Mouse (Mus musculus) intestine, embryonic 15.5 days (tissue): Measurements from ENCODE around the gene Rnd3. TPM values are rescaled to one million over a fixed set of nuclear protein-coding genes. Genes with fewer than 3 reads are reported as not detected.
A peak's percentile ranks its signal among the peaks of the same experiment; 100 is the strongest.

ENCODE experiments used
- ATAC-seq: fragments of 200-750 bp; cut with Nextera tagmentation; 2 replicates; pipeline ENCODE4 v1.8.0; 2017; ENCODE audit warnings: moderate TSS enrichment, moderate library complexity
- H3K27ac ChIP-seq: fragments of 300-500 bp; sonication (generic); 2 replicates; pipeline ENCODE4 v1.5.1; 2015; ENCODE audit warnings: mild to moderate bottlenecking, inconsistent platforms
- H3K27me3 ChIP-seq: fragments of 300-500 bp; sonication (generic); replicated peaks from 2 replicates; pipeline ENCODE4 v1.6.1; 2015; ENCODE audit warnings: inconsistent platforms
- H3K36me3 ChIP-seq: fragments of 300-500 bp; sonication (generic); 2 replicates; pipeline ENCODE4 v1.6.1; 2015; ENCODE audit warnings: inconsistent platforms
- H3K4me1 ChIP-seq: fragments of 300-500 bp; sonication (generic); replicated peaks from 2 replicates; pipeline ENCODE4 v1.6.1; 2015; ENCODE audit warnings: inconsistent platforms
- H3K4me2 ChIP-seq: fragments of 300-500 bp; sonication (generic); replicated peaks from 2 replicates; pipeline ENCODE4 v1.6.1; 2015; ENCODE audit warnings: mild to moderate bottlenecking, inconsistent platforms
- H3K4me3 ChIP-seq: fragments of 300-500 bp; sonication (generic); replicated peaks from 2 replicates; pipeline ENCODE4 v1.5.1; 2015; ENCODE audit warnings: inconsistent platforms
- H3K9ac ChIP-seq: fragments of 300-500 bp; sonication (generic); 2 replicates; pipeline ENCODE4 v1.6.1; 2015; ENCODE audit warnings: inconsistent platforms
- H3K9me3 ChIP-seq: fragments of 300-500 bp; sonication (generic); 2 replicates; pipeline ENCODE4 v1.6.1; 2016; ENCODE audit warnings: inconsistent platforms
- WGBS: fragments of 180-500 bp; shearing (Covaris S2); methylation state at CpG from one replicate; pipeline ENCODE4 v1.1.7; 2015; 5-methylcytosine and 5-hydroxymethylcytosine counted together
- polyA plus RNA-seq: library from polyadenylated mRNA; unstranded; fragments of >200 nt; fragmentation: Nextera tagmentation; extraction: Ambion mirVana; gene quantifications from 2 replicates; pipeline ENCODE4 v1.2.1, GENCODE M21; 2015

The Rnd3 gene
- polyA plus RNA-seq, 1 experiment from 2014 or later: 69.4 TPM

DNA sequence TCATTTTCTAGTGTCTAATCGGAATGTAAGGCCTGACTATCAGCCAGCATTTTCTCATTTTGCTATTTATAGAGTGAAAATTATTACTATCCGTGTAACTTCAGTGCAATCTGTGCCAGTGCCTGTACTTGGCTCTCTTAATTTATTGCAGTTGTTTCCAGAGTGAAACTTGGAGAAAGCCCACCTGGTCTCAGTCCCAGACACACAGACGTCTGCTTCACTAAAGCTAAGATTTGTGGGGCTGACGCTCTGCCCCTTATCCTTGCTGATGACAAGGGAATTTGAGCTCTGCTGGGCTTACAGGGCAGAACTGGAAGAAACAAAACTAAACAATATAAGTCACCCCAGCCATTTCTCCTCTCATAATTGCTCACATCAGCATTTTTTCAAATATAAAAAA, 47.7 kb downstream of the Rnd3 start:
- Histone ChIP-seq H3K9ac (no peak overlapping the region), H3K9me3 (no peaks in the 10 kb centered on the region), H3K4me3 (no peak overlapping the region), H3K27me3 (no peaks in the 10 kb centered on the region), H3K36me3 (no peaks in the 10 kb centered on the region), H3K4me1 (no peaks in the 10 kb centered on the region), H3K27ac (no peak overlapping the region), H3K4me2 (no peak overlapping the region)
- 43% methylated on average over 4 of the region's 4 CpGs for WGBS
- peak; percentile 51; the same call in 1 of the 2 replicates for ATAC-seq

GRCm38 (mm10) chr2:51099987-51100386, 48.9 kb downstream of the Rnd3 start:
- no peaks in the 10 kb centered on the region for H3K9me3 ChIP-seq
- WGBS: 64% methylated on average over 9 of the region's 9 CpGs
- ATAC-seq: no peak
- H3K4me3 ChIP-seq: no peak overlapping the region
- no peaks in the 10 kb centered on the region for H3K27me3 ChIP-seq
- no peak overlapping the region for H3K27ac ChIP-seq
- no peaks in the 10 kb centered on the region for H3K4me1 ChIP-seq
- no peaks in the 10 kb centered on the region for H3K36me3 ChIP-seq
- H3K9ac ChIP-seq: no peak overlapping the region
- no peak overlapping the region for H3K4me2 ChIP-seq

GRCm38 (mm10) chr2:51099240-51099639, 49.7 kb downstream of the Rnd3 start:
- Histone ChIP-seq H3K4me1 (no peaks in the 10 kb centered on the region), H3K4me3 (no peak overlapping the region), H3K9ac (no peak overlapping the region), H3K36me3 (no peaks in the 10 kb centered on the region), H3K27ac (no peak overlapping the region), H3K27me3 (no peaks in the 10 kb centered on the region), H3K4me2 (no peak overlapping the region), H3K9me3 (no peaks in the 10 kb centered on the region)
- WGBS: 78% methylated on average over 1 of the region's 1 CpGs
- ATAC-seq: no peak

- no peaks in the 10 kb centered on the region for H3K9me3 ChIP-seq
- 78% methylated on average over 7 of the region's 7 CpGs for WGBS
- 0 out of 2 replicates have a peak, but pooled peaks cover 2% of the 10 kb centered on the region for H3K4me1 ChIP-seq
- H3K4me2 ChIP-seq: no peak overlapping the region
- no peak for ATAC-seq
- H3K9ac ChIP-seq: no peak overlapping the region
- no peaks in the 10 kb centered on the region for H3K36me3 ChIP-seq
- no peak overlapping the region for H3K4me3 ChIP-seq
- no peaks in the 10 kb centered on the region for H3K27me3 ChIP-seq
- no peak overlapping the region for H3K27ac ChIP-seq
These were observed 58.2 kb downstream of the Rnd3 start for GRCm38 (mm10) chr2:51090688-51091087.

- Histone ChIP-seq H3K36me3 (no peaks in the 10 kb centered on the region), H3K9ac (no peak overlapping the region), H3K4me3 (no peak overlapping the region), H3K27ac (no peak overlapping the region), H3K27me3 (no peaks in the 10 kb centered on the region), H3K4me2 (no peak overlapping the region), H3K4me1 (0 out of 2 replicates have a peak, but pooled peaks cover 2% of the 10 kb centered on the region), H3K9me3 (no peaks in the 10 kb centered on the region)
- 40% methylated on average over 8 of the region's 8 CpGs for WGBS
- no peak for ATAC-seq
These were observed 58.9 kb downstream of the Rnd3 start for GRCm38 (mm10) chr2:51090049-51090448.

DNA sequence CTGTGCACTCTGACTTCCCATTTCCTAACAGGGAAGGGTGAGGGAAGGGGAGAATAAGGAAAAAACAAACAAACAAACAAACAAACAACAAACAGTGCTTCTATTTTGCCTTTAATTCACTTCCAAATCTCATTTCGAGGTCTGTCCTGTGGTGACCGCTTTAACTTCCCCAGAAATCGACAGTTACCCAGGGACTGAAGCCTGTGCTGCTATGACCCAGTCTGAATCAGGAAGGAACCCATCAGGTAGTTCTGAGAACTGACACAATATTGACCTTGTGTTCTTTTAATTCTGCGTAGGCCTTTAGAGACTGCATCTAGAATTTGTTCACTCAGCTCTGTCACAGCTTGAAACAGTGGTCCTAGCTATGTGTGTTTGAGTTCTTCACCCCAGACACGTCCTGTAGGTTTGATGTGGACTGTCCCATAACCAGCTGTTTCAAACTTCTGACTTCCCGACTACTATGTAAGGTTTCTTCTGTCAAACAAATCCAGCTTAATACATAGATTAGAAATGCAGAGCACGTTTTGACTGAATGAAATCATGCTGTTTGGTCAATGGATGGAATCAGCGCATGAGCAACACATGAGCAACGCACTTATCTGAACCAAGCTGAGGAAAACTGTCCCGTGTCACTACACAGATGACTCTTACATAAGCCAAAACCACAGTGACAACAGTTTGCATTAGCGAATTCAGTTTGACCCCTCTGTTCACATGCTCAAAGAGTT, 59.9 kb downstream of the Rnd3 start:
- H3K27me3 ChIP-seq: no peaks in the 10 kb centered on the region
- 85% methylated on average over 11 of the region's 11 CpGs for WGBS

DNA sequence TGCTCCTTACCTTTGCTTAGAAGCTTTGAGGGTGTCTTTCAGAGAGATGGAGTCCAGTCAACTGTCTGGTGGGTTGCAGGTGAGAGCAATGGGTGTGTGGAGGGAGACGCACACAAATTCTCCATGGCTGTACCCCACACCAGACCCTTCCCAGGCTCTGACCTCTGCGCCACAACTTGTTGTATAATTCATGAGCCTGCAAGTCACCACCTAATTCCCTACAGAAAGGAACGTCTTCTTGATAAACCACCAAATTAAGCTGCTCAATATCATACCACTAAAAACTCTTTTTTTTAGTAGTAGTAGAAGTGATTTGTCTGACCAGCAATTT, 60.8 kb downstream of the Rnd3 start:
- no peaks in the 10 kb centered on the region for H3K36me3 ChIP-seq
- H3K27ac ChIP-seq: no peak overlapping the region
- no peak overlapping the region for H3K4me3 ChIP-seq
- no peak overlapping the region for H3K4me2 ChIP-seq
- H3K9ac ChIP-seq: no peak overlapping the region
- 87% methylated on average over 3 of the region's 3 CpGs for WGBS
- H3K27me3 ChIP-seq: no peaks in the 10 kb centered on the region
- no peaks in the 10 kb centered on the region for H3K9me3 ChIP-seq
- H3K4me1 ChIP-seq: 0 out of 2 replicates have a peak, but pooled peaks cover 2% of the 10 kb centered on the region
- ATAC-seq: no peak

More for the DNA sequence above, 59.9 kb downstream of the Rnd3 start:
- Histone ChIP-seq H3K4me2 (no peak overlapping the region), H3K36me3 (no peaks in the 10 kb centered on the region), H3K4me1 (0 out of 2 replicates have a peak, but pooled peaks cover 2% of the 10 kb centered on the region), H3K27ac (no peak overlapping the region), H3K9ac (no peak overlapping the region), H3K9me3 (no peaks in the 10 kb centered on the region), H3K4me3 (no peak overlapping the region)
- ATAC-seq: no peak

- Histone ChIP-seq H3K9ac (no peak overlapping the region), H3K36me3 (no peaks in the 10 kb centered on the region), H3K9me3 (no peaks in the 10 kb centered on the region), H3K4me2 (no peak overlapping the region), H3K4me3 (no peak overlapping the region), H3K27ac (no peak overlapping the region), H3K4me1 (0 out of 2 replicates have a peak, but pooled peaks cover 2% of the 10 kb centered on the region), H3K27me3 (no peaks in the 10 kb centered on the region)
- ATAC-seq: no peak
- 63% methylated on average over 12 of the region's 12 CpGs for WGBS
These were observed 61.4 kb downstream of the Rnd3 start for GRCm38 (mm10) chr2:51087307-51088122.

DNA sequence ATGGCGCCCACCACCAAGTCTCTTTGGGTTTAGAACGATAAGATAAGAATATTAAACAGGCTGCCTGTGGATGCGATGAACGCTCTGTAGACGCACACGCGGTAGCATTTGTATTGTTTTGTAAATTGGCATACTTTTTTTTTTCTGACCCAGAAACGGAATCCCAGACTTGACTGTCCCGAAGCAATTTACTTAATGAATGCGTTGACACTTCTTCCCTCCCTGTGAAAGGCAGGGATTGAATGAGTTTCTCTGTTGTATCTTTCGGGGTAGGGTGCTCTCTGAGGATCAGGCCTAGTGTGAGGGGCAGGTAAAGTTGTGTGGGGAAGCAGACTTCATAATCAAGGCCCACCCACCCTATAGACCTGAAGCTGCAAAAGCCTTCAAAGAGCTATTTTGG, 63.8 kb downstream of the Rnd3 start:
- no peak overlapping the region for H3K4me2 ChIP-seq
- no peaks in the 10 kb centered on the region for H3K27me3 ChIP-seq
- H3K27ac ChIP-seq: no peak overlapping the region
- H3K4me1 ChIP-seq: no peaks in the 10 kb centered on the region
- no peak overlapping the region for H3K4me3 ChIP-seq
- H3K9me3 ChIP-seq: no peaks in the 10 kb centered on the region
- H3K36me3 ChIP-seq: no peaks in the 10 kb centered on the region
- no peak overlapping the region for H3K9ac ChIP-seq
- no peak for ATAC-seq
- 87% methylated on average over 11 of the region's 11 CpGs for WGBS

GRCm38 (mm10) chr2:51082714-51083351, 66.1 kb downstream of the Rnd3 start:
- H3K36me3 ChIP-seq: no peaks in the 10 kb centered on the region
- 86% methylated on average over 13 of the region's 13 CpGs for WGBS
- H3K4me3 ChIP-seq: no peak overlapping the region
- no peaks in the 10 kb centered on the region for H3K9me3 ChIP-seq
- H3K9ac ChIP-seq: no peak overlapping the region
- no peaks in the 10 kb centered on the region for H3K4me1 ChIP-seq
- ATAC-seq: no peak
- H3K27ac ChIP-seq: no peak overlapping the region
- no peak overlapping the region for H3K4me2 ChIP-seq
- H3K27me3 ChIP-seq: no peaks in the 10 kb centered on the region
